Mouse (Mus musculus) lung, embryonic 16.5 days (tissue): ENCODE measurements around the gene Tnfaip2. TPM values are rescaled to one million over a fixed set of nuclear protein-coding genes. Genes with fewer than 3 reads are reported as not detected.

Source experiments
- ATAC-seq: fragments of 200-750 bp; cut with Nextera tagmentation; 2 replicates; pipeline ENCODE4 v1.8.0; 2017; ENCODE audit warnings: low read depth, mild to moderate bottlenecking, moderate library complexity
- H3K27ac ChIP-seq: fragments of 300-500 bp; sonication (generic); 2 replicates; pipeline ENCODE4 v1.5.1; 2014; ENCODE audit warnings: mild to moderate bottlenecking, control low read depth, low read length
- H3K27me3 ChIP-seq: fragments of 300-500 bp; sonication (generic); 2 replicates; pipeline ENCODE4 v1.6.1; 2014; ENCODE audit warnings: low read depth, low read length, mixed read lengths; ENCODE audit not compliant: control insufficient read depth, insufficient read depth
- H3K36me3 ChIP-seq: fragments of 300-500 bp; sonication (generic); 2 replicates; pipeline ENCODE4 v1.6.1; 2014; ENCODE audit warnings: low read length; ENCODE audit not compliant: control insufficient read depth, insufficient read depth
- H3K4me1 ChIP-seq: fragments of 300-500 bp; sonication (generic); replicated peaks from 2 replicates; pipeline ENCODE4 v1.6.1; 2014; ENCODE audit warnings: low read length, mixed read lengths; ENCODE audit not compliant: control insufficient read depth, insufficient read depth
- H3K4me2 ChIP-seq: fragments of 300-500 bp; sonication (generic); 2 replicates; pipeline ENCODE4 v1.6.1; 2014; ENCODE audit warnings: low read depth, low read length, control low read depth
- H3K4me3 ChIP-seq: fragments of 300-500 bp; sonication (generic); 2 replicates; pipeline ENCODE4 v1.5.1; 2014; ENCODE audit warnings: mild to moderate bottlenecking, low read length, control low read depth
- H3K9ac ChIP-seq: fragments of 300-500 bp; sonication (generic); 2 replicates; pipeline ENCODE4 v1.6.1; 2014; ENCODE audit warnings: low read length, control low read depth
- H3K9me3 ChIP-seq: fragments of 300-500 bp; sonication (generic); 2 replicates; pipeline ENCODE4 v1.6.1; 2016; ENCODE audit warnings: low read length; ENCODE audit not compliant: control insufficient read depth
- WGBS: fragments of 180-500 bp; shearing (Covaris S2); extraction: QIAGEN DNeasy Blood & Tissue Kit; methylation state at CpG from one replicate; pipeline ENCODE4 v1.1.7; 2014; 5-methylcytosine and 5-hydroxymethylcytosine counted together
- polyA plus RNA-seq: library from polyadenylated mRNA; unstranded; fragments of >200 nt; fragmentation: Nextera tagmentation; extraction: Ambion mirVana; gene quantifications from 2 replicates; pipeline ENCODE4 v1.2.1, GENCODE M21; 2015

Tnfaip2 gene
- polyA plus RNA-seq, 1 experiment from 2014 or later: 6.9 TPM

DNA sequence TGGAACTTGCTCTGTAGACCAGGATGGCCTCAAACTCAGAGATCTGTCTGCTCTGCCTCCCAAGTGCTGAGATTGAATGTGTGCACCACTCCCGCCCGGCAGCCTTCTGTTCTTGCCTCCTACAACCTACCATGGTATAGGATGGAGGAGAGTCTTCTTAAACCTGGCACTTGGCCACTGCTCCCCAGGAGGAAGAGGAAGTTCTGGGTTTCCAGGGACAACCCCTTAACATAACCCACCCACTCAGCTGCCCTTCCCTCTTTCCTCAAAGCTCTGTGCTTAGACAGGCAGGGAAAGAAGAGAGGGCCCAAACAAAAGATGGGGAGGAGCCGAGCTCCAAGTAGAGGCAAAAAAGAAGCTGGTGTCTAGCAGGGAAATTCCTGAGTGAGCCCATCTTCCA lies 746 bp upstream of the Tnfaip2 start:
- no peak overlapping the region for H3K4me3 ChIP-seq
- no peak overlapping the region for H3K4me2 ChIP-seq
- WGBS: 57% methylated on average over 3 of the region's 3 CpGs
- no peak for ATAC-seq
- H3K27me3 ChIP-seq: peaks cover 55% of the 10 kb centered on the region
- H3K27ac ChIP-seq: 0 out of 2 replicates have a peak overlapping the region, but pooled peaks have one; percentile 12
- H3K9ac ChIP-seq: no peak overlapping the region
- no peaks in the 10 kb centered on the region for H3K9me3 ChIP-seq
- peaks cover 13% of the 10 kb centered on the region for H3K4me1 ChIP-seq
- H3K36me3 ChIP-seq: no peaks in the 10 kb centered on the region

DNA sequence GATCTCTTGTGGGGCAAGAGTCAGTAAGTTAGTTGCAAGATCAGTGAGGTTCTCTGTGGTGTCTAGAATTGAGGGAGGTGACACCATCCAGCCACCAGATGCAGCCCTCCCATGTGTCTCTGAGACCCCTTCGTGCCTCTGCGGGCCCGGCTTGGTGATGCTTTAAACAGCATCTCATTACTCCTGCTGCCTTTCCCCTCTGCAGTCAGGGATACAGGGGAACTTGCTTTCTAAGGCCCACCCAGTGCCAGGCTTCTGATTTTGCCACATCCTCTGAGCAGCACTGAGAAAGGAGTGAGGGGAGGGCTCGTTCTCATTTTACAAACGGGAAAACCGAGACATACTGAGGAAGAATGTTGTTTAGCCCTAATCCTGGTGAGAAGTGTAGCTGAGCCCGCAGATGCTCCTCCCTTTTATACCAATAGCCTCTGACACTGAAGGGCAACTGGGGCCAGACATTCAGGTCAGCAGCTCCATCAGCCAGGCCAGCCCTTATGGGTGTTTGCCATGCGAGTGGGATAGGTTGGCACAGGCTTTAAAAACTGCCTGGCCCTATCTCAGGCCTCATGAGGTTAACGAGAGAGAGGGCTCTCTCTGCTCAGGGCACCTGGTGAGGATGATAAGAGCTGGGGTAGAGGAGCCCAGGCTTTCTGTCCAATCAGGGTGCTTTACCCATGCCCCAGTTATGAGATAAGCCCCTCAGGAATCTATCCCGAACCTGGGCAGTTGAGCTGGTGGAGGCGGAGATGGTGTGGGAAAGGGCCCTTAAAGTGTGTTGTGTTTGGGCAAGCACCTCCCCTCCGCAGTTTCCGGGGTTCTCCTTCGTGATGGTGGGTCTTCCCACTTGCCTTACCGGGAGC lies 972 bp downstream of the Tnfaip2 start:
- WGBS: 30% methylated on average over 15 of the region's 15 CpGs
- ATAC-seq: no peak
- H3K36me3 ChIP-seq: no peaks in the 10 kb centered on the region
- H3K4me1 ChIP-seq: peaks cover 18% of the 10 kb centered on the region
- no peak overlapping the region for H3K27ac ChIP-seq
- H3K4me3 ChIP-seq: peak overlapping the region; percentile 49
- H3K9me3 ChIP-seq: no peaks in the 10 kb centered on the region
- peak overlapping the region; percentile 57 for H3K9ac ChIP-seq
- H3K27me3 ChIP-seq: peaks cover 72% of the 10 kb centered on the region
- H3K4me2 ChIP-seq: peak overlapping the region; percentile 83

DNA sequence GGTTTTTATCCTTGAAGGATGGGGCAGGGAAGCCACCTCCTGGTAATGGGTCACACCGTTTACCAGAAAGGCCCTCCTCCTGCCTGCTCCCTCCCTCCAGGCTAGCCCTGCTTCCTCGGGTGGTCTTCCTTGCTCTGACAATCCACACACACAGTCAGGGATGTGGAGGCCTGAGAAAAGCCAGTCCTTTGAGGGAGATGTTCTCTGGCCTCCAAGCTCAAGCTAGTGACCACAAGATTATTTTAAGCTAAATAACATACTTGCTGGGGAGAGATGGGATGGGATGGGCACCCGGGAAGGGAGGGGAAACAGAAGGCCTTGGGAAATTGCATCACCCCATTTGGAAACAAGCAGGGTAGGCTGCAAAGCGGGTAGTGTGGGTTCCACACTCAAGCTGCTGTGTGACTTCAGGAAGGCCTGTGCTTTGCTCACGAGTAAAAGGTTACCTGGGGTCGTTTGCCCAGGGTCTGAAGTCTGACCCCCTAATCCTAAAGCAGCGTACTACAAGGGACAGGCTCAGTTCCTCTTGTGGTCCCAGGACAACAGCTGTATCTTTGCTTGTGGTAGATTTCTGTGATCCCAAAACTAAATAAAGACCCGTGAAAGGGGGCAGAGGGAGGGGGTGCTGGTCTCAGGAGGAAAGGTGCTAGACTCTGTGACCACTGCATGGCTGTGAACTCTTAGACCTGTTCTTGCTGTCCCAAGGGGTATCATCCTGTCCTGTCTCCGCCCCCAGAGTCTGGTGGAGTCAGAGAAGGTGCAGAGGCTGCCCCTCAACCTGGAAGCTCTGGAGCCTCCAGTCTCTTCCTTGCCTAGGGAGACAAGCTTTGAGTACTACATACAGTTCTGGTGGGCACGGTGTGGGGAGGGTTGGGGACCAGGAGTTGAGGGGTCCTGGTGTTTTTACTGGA lies 1.9 kb downstream of the Tnfaip2 start:
- H3K9me3 ChIP-seq: no peaks in the 10 kb centered on the region
- 46% methylated on average over 10 of the region's 10 CpGs for WGBS
- no peak overlapping the region for H3K27ac ChIP-seq
- no peak overlapping the region for H3K4me3 ChIP-seq
- H3K27me3 ChIP-seq: peaks cover 78% of the 10 kb centered on the region
- peaks cover 25% of the 10 kb centered on the region for H3K4me1 ChIP-seq
- no peak for ATAC-seq
- H3K4me2 ChIP-seq: no peak overlapping the region
- no peaks in the 10 kb centered on the region for H3K36me3 ChIP-seq
- no peak overlapping the region for H3K9ac ChIP-seq

DNA sequence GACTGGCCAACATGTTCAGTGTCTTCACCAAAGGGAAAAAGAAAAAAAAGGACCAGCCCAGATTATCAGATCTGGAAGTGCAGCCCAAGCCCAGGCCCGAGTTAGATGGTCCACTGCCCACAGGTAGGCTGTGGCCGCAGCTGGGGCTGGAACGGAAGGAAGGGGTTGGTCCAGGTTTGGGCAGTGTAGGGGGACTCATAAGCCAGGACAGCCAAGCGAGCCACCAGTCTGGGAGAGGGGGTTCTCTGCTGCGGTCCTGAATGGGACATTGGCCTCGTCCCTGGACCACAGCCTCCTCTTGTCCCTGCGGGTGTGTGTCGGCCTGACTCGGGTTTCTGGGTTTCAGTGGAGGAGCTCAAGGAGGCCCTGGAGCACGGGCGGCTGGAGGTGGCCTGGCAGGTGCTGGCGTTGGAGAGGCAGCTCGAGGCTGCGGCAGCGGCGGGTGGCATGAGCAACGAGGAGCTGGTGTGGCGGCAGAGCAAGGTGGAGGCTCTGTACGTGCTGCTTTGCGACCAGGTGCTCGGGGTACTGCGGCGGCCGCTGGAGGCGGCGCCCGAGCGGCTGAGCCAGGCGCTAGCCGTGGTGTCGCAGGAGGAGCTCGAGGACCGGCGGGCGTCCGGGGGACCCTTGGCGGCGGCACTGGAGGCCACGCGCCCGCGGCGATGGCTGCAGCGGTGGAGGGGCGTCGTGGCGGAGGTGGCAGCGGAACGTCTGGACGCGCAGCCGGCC lies 3.1 kb downstream of the Tnfaip2 start:
- Histone ChIP-seq H3K36me3 (no peaks in the 10 kb centered on the region), H3K4me1 (peaks cover 35% of the 10 kb centered on the region), H3K4me2 (peak overlapping the region; percentile 38), H3K27me3 (peaks cover 78% of the 10 kb centered on the region), H3K27ac (no peak overlapping the region), H3K9ac (no peak overlapping the region), H3K9me3 (no peaks in the 10 kb centered on the region), H3K4me3 (peak overlapping the region; percentile 27)
- no peak for ATAC-seq
- WGBS: 6% methylated on average over 52 of the region's 52 CpGs

DNA sequence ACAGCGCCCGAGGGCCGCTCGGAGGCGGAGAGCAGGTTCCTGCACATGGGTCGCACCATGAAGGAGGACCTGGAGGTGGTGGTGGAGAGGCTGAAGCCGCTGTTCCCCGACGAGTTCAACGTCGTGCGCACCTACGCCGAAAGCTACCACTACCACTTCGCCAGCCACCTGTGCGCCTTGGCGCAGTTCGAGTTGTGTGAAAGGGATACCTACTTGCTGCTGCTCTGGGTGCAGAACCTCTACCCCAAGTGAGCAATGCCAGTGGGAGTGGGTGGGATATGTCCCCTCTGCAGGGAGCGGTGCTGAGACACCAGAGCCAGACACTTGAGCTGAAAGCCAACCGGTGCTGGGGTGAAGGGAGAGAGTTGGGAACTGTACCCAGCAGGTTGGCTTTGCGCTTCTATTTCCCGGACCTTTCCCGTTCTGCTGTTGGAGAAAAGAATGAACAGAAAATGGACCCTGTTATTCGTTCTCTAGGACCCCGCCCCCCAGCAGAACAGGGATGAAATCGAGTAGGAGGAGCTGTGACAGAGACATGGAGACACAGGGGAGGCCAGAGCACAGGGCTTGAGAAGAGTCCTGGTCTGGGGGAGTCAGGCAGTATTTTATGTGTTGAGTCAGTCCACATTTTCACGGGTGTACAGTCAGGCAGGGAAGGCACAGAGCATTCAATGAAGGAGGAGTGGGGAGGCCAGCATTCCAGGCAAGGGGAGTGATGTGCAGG lies 3.8 kb downstream of the Tnfaip2 start:
- ATAC-seq: no peak
- peak overlapping the region; percentile 27 for H3K4me3 ChIP-seq
- WGBS: 12% methylated on average over 27 of the region's 27 CpGs
- no peaks in the 10 kb centered on the region for H3K9me3 ChIP-seq
- no peaks in the 10 kb centered on the region for H3K36me3 ChIP-seq
- H3K27ac ChIP-seq: no peak overlapping the region
- no peak overlapping the region for H3K9ac ChIP-seq
- H3K27me3 ChIP-seq: peaks cover 78% of the 10 kb centered on the region
- H3K4me1 ChIP-seq: peaks cover 39% of the 10 kb centered on the region
- peak overlapping the region; percentile 38 for H3K4me2 ChIP-seq

DNA sequence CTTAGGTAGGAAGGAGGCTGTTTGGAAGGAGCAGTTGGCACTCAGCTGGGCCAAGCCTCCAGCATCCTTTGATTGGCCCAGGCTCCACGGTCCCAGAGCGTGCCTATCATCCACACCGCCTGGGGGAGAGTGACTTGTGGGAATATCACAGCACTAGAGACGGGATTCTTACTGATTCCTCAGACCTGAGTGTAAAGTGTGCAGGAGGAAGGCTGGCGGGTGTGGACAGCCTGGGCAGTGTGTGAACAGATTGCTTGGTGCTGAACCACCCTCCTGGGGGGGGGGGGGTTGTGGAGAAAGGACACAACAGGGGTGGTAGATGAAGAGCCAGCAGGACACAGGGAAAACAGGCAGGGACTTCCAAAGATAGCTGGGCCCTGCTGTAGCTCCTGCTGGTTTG lies 4.5 kb downstream of the Tnfaip2 start:
- Histone ChIP-seq H3K9ac (no peak overlapping the region), H3K9me3 (no peaks in the 10 kb centered on the region), H3K4me3 (no peak overlapping the region), H3K36me3 (no peaks in the 10 kb centered on the region), H3K27me3 (peaks cover 79% of the 10 kb centered on the region), H3K27ac (no peak overlapping the region), H3K4me2 (no peak overlapping the region), H3K4me1 (peaks cover 39% of the 10 kb centered on the region)
- no peak for ATAC-seq
- 38% methylated on average over 5 of the region's 5 CpGs for WGBS

DNA sequence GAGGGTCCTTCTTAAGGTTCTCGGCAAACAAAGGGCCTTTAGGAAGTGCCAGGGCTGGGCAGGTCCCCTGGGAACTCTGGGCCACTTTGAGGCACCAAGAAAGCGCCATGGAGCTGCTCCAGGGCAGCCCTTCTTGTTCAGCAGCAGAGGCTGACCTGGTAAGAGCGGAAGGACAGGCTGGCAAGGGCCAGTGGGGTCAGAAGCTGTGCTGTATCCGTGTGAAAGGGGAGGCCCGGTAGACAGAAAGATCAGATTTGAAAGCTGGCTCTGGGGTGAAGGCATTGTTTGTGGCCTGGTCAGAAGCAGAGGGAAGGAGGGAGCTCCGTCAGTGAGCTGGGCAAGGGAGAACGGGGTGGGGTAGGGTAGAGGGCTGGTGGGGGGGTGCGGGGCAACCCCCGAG lies 5.1 kb downstream of the Tnfaip2 start:
- H3K9ac ChIP-seq: no peak overlapping the region
- H3K27ac ChIP-seq: no peak overlapping the region
- no peak overlapping the region for H3K4me2 ChIP-seq
- no peak for ATAC-seq
- peaks cover 77% of the 10 kb centered on the region for H3K27me3 ChIP-seq
- peaks cover 35% of the 10 kb centered on the region for H3K4me1 ChIP-seq
- no peaks in the 10 kb centered on the region for H3K9me3 ChIP-seq
- H3K4me3 ChIP-seq: no peak overlapping the region
- 34% methylated on average over 9 of the region's 9 CpGs for WGBS
- no peaks in the 10 kb centered on the region for H3K36me3 ChIP-seq

DNA sequence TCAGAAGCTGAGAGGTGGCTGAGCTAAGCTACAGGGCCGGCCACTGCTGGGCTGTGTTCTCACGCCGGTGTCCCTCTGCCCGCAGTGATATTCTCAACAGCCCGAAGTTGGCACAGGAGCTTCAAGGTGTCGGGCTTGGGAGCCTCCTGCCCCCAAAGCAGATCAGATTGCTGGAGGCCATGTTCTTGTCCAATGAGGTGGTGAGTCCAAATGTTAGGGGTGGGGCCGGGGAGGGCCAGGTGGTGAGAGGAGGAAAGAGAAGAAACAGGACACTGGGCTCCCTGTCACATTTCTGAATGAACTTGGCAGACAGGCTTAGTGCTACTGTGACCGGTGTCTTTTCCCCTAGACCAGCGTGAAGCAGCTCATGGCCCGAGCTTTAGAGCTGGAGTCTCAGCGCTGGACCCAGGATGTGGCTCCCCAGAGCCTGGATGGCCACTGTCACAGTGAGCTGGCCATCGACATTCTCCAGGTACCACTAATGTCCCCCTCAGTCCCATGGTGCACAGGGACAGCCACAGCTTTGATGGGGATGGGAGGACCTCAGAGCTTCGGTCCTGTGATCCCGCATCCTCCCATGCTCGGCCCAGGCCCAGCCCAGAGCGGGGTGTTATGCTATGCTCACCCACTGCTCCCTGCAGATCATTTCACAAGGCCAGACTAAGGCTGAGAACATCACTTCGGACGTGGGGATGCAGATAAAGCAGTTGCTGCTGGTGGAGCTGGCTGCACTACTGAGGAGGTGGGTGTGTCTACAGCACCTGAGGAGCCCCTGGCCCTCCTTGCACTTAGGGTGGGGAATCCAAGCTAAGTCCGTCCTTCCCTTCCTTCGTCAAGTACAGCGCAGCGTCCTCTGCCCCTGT lies 5.9 kb downstream of the Tnfaip2 start:
- Histone ChIP-seq H3K27me3 (peaks cover 70% of the 10 kb centered on the region), H3K36me3 (no peaks in the 10 kb centered on the region), H3K4me1 (peaks cover 31% of the 10 kb centered on the region), H3K27ac (no peak overlapping the region), H3K4me3 (no peak overlapping the region), H3K9ac (no peak overlapping the region), H3K9me3 (no peaks in the 10 kb centered on the region), H3K4me2 (no peak overlapping the region)
- no peak for ATAC-seq
- WGBS: 33% methylated on average over 22 of the region's 22 CpGs
